Mouse (Mus musculus) kidney, postnatal 25 days (tissue): ENCODE data around the gene 4921501E09Rik.
"Not testable (repeated sequence)": the region's sequence is repeated elsewhere in the genome, so short reads cannot be mapped to it uniquely, and the experiment has no call there.

Experiments used
- DNase-seq, 2 experiments: peaks; one replicate each; pipeline ENCODE4 v3.0.0; 2021; ENCODE audit warnings: mixed read lengths in 2 of 2

Gene 4921501E09Rik

GRCm38 (mm10) chr17:33067958-33068357, at the start of gene 4921501E09Rik:
Gene 4921501E09Rik (minus strand): TSS chr17:33068058.
- no peak for DNase-seq

- no peak for DNase-seq
Measured at GRCm38 (mm10) chr17:33097396-33097795, 29.5 kb upstream of the 4921501E09Rik start.

GRCm38 (mm10) chr17:33092391-33093193, 24.7 kb upstream of the 4921501E09Rik start:
- DNase-seq: peak; percentile 92 to 94

GRCm38 (mm10) chr17:33091630-33092029, 23.8 kb upstream of the 4921501E09Rik start:
- no peak for DNase-seq

- DNase-seq: peak; percentile 97 to 98
Measured at GRCm38 (mm10) chr17:33089220-33089949, 21.5 kb upstream of the 4921501E09Rik start, which contains the start of gene Zfp563. Gene Zfp563 (plus strand): TSS chr17:33089310.

- no peak for DNase-seq
Measured at GRCm38 (mm10) chr17:33063001-33063400, 4.9 kb downstream of the 4921501E09Rik start.

GRCm38 (mm10) chr17:33058791-33059190, 9.1 kb downstream of the 4921501E09Rik start:
- DNase-seq: no peak

- DNase-seq: peak; percentile 86 to 89
Measured at GRCm38 (mm10) chr17:33032900-33033891, 34.7 kb downstream of the 4921501E09Rik start, which contains the start of gene Zfp763. Gene Zfp763 (minus strand): TSS chr17:33033402.

GRCm38 (mm10) chr17:33032376-33032775, 35.5 kb downstream of the 4921501E09Rik start:
- peak in 1 of 2 experiments; percentile 28 for DNase-seq

- DNase-seq: not testable (repeated sequence)
Measured at GRCm38 (mm10) chr17:33020434-33020833, 47.4 kb downstream of the 4921501E09Rik start.
